Mouse (Mus musculus): ENCODE results near the gene Cpm.

GRCm38 (mm10) chr10:117634323-117635030 is 5.2 kb downstream of the Cpm start:
- TF ChIP-seq CTCF (IDR thresholded peaks at IDR 0.05) (no peak), EP300 (IDR thresholded peaks at IDR 0.05; ENCODE audit: insufficient read depth, low read depth, low read length) (no peak), POLR2A (IDR thresholded peaks at IDR 0.05; ENCODE audit: insufficient read depth, low read depth, low read length) (no peak)

Data from heart, adult 2 months (tissue).